14 mouse cellular contexts compared by ENCODE assay signal in genomic region chr17:69230131-69230621, GRCm38 (mm10).
DNase-seq lines count a peak whose midpoint lies in the region; ATAC-seq lines count a peak whose summit lies in the region.
"Had no signal": no experiment of that assay in that cellular context is flagged by ENCODE, and none has a peak within 500 bp of the region (broad histone marks: within the 10 kb centered on the region; RNA-seq: fewer than 3 reads in every experiment).

No protein-coding gene starts in this region.

- no peak overlapping the region for H3K4me3 ChIP-seq in limb, embryonic 15.5 days
- no peak overlapping the region for H3K4me3 ChIP-seq in limb, embryonic 10.5 days
- H3K4me3 ChIP-seq in forebrain, embryonic 10.5 days = no peak overlapping the region
- no peak overlapping the region for H3K4me3 ChIP-seq in hindbrain, embryonic 13.5 days
- no peak overlapping the region for H3K4me3 ChIP-seq in neural tube, embryonic 14.5 days (ENCODE audit: low read depth, low read length)
- no peak overlapping the region for H3K4me3 ChIP-seq in liver, embryonic 11.5 days (ENCODE audit: low read depth, low read length)
- H3K4me3 ChIP-seq: embryonic facial prominence, embryonic 12.5 days; heart, adult 2 months had no signal

- no peak overlapping the region for H3K9ac ChIP-seq in limb, embryonic 15.5 days
- 0 out of 2 replicates have a peak overlapping the region, but pooled peaks have one; percentile 5 for H3K9ac ChIP-seq in hindbrain, embryonic 13.5 days
- no peak overlapping the region for H3K9ac ChIP-seq in neural tube, embryonic 14.5 days (replicated peaks; ENCODE audit: low read depth, low read length)
- H3K9ac ChIP-seq in liver, embryonic 11.5 days (ENCODE audit: low read depth, low read length) = no peak overlapping the region
- H3K9ac ChIP-seq: embryonic facial prominence, embryonic 12.5 days had no signal

- H3K9me3 ChIP-seq in limb, embryonic 15.5 days = no peaks in the 10 kb centered on the region
- no peaks in the 10 kb centered on the region for H3K9me3 ChIP-seq in limb, embryonic 10.5 days (replicated peaks)
- peaks cover 3% of the 10 kb centered on the region; the same call in 1 of the 2 replicates for H3K9me3 ChIP-seq in forebrain, embryonic 10.5 days
- H3K9me3 ChIP-seq in hindbrain, embryonic 13.5 days = no peaks in the 10 kb centered on the region
- no peaks in the 10 kb centered on the region for H3K9me3 ChIP-seq in neural tube, embryonic 14.5 days (ENCODE audit: control insufficient read depth, low read length)
- no peaks in the 10 kb centered on the region for H3K9me3 ChIP-seq in liver, embryonic 11.5 days (ENCODE audit: control insufficient read depth, low read length)
- H3K9me3 ChIP-seq: embryonic facial prominence, embryonic 12.5 days had no signal

- peak overlapping the region; percentile 38; the same call in 1 of the 2 replicates for H3K27ac ChIP-seq in limb, embryonic 15.5 days
- no peak overlapping the region for H3K27ac ChIP-seq in limb, embryonic 10.5 days
- 0 out of 2 replicates have a peak overlapping the region, but pooled peaks have one; percentile 7 for H3K27ac ChIP-seq in forebrain, embryonic 10.5 days
- H3K27ac ChIP-seq in hindbrain, embryonic 13.5 days = peak overlapping the region; percentile 71
- no peak overlapping the region; the same call in 1 of the 2 replicates for H3K27ac ChIP-seq in neural tube, embryonic 14.5 days (ENCODE audit: low read depth, low read length)
- no peak overlapping the region for H3K27ac ChIP-seq in liver, embryonic 11.5 days (ENCODE audit: low read depth, low read length)
- H3K27ac ChIP-seq: embryonic facial prominence, embryonic 12.5 days; heart, adult 2 months; kidney, postnatal 0 days had no signal

- 44% methylated on average over 6 of the region's 6 CpGs for WGBS in limb, embryonic 15.5 days
- WGBS in limb, embryonic 10.5 days = 70% methylated on average over 6 of the region's 6 CpGs
- WGBS in forebrain, embryonic 10.5 days = 44% methylated on average over 6 of the region's 6 CpGs
- WGBS in hindbrain, embryonic 13.5 days = 22% methylated on average over 6 of the region's 6 CpGs
- WGBS in neural tube, embryonic 14.5 days = 16% methylated on average over 6 of the region's 6 CpGs
- WGBS in liver, embryonic 11.5 days = 69% methylated on average over 6 of the region's 6 CpGs

- peaks cover 22% of the 10 kb centered on the region for H3K4me1 ChIP-seq in limb, embryonic 15.5 days
- peaks cover 7% of the 10 kb centered on the region for H3K4me1 ChIP-seq in limb, embryonic 10.5 days
- H3K4me1 ChIP-seq in forebrain, embryonic 10.5 days = peaks cover 28% of the 10 kb centered on the region
- H3K4me1 ChIP-seq in hindbrain, embryonic 13.5 days (replicated peaks) = peaks cover 37% of the 10 kb centered on the region
- peaks cover 8% of the 10 kb centered on the region; the same call in 1 of the 2 replicates for H3K4me1 ChIP-seq in neural tube, embryonic 14.5 days (ENCODE audit: control insufficient read depth, insufficient read depth, low read length)
- H3K4me1 ChIP-seq in liver, embryonic 11.5 days (replicated peaks; ENCODE audit: control insufficient read depth, insufficient read depth, low read length) = no peaks in the 10 kb centered on the region

- no peak for ATAC-seq in limb, embryonic 15.5 days (ENCODE audit: insufficient number of reproducible peaks, low FRiP score, low TSS enrichment, low read depth)
- ATAC-seq in hindbrain, embryonic 13.5 days (ENCODE audit: low FRiP score) = peak; percentile 67
- peak; percentile 60; the same call in 1 of the 2 replicates for ATAC-seq in neural tube, embryonic 14.5 days (ENCODE audit: low read depth)
- no peak for ATAC-seq in liver, embryonic 11.5 days (replicated peaks; ENCODE audit: low FRiP score)

- H3K36me3 ChIP-seq in limb, embryonic 15.5 days = peaks cover 5% of the 10 kb centered on the region; the same call in 1 of the 2 replicates
- no peaks in the 10 kb centered on the region; the same call in 1 of the 2 replicates for H3K36me3 ChIP-seq in limb, embryonic 10.5 days
- H3K36me3 ChIP-seq in forebrain, embryonic 10.5 days (replicated peaks) = 0 out of 2 replicates have a peak, but pooled peaks cover 3% of the 10 kb centered on the region
- H3K36me3 ChIP-seq in hindbrain, embryonic 13.5 days = no peaks in the 10 kb centered on the region
- no peaks in the 10 kb centered on the region for H3K36me3 ChIP-seq in neural tube, embryonic 14.5 days (ENCODE audit: control insufficient read depth, insufficient read depth, low read length)
- H3K36me3 ChIP-seq in liver, embryonic 11.5 days (ENCODE audit: control insufficient read depth, insufficient read depth, low read length) = no peaks in the 10 kb centered on the region
- H3K36me3 ChIP-seq: embryonic facial prominence, embryonic 12.5 days had no signal

- no peak for DNase-seq in limb, embryonic 10.5 days (ENCODE audit: low spot score)
- no peak for DNase-seq in forebrain, embryonic 10.5 days (ENCODE audit: extremely low spot score, low spot score)
- DNase-seq in heart, postnatal 4 days = no peak
- no peak for DNase-seq in liver, embryonic 11.5 days (ENCODE audit: low spot score)
- no peak for DNase-seq in kidney, postnatal 10 days
- DNase-seq: adrenal gland, postnatal 10 days; heart, adult 2 months; heart, postnatal 36 days; right cerebral cortex, postnatal 4 days had no signal

- no peaks in the 10 kb centered on the region for H3K27me3 ChIP-seq in limb, embryonic 15.5 days
- no peaks in the 10 kb centered on the region for H3K27me3 ChIP-seq in limb, embryonic 10.5 days (ENCODE audit: low read depth, poor library complexity, severe bottlenecking)
- no peaks in the 10 kb centered on the region for H3K27me3 ChIP-seq in forebrain, embryonic 10.5 days (ENCODE audit: poor library complexity, severe bottlenecking)
- no peaks in the 10 kb centered on the region for H3K27me3 ChIP-seq in hindbrain, embryonic 13.5 days
- H3K27me3 ChIP-seq in neural tube, embryonic 14.5 days (ENCODE audit: control insufficient read depth, insufficient read depth, low read length) = no peaks in the 10 kb centered on the region
- no peaks in the 10 kb centered on the region for H3K27me3 ChIP-seq in liver, embryonic 11.5 days (replicated peaks; ENCODE audit: control insufficient read depth, insufficient read depth, low read length)
- H3K27me3 ChIP-seq: embryonic facial prominence, embryonic 12.5 days had no signal

- H3K4me2 ChIP-seq in limb, embryonic 15.5 days = no peak overlapping the region
- no peak overlapping the region for H3K4me2 ChIP-seq in hindbrain, embryonic 13.5 days
- H3K4me2 ChIP-seq in neural tube, embryonic 14.5 days (ENCODE audit: low read depth, low read length) = no peak overlapping the region; the same call in 1 of the 2 replicates
- H3K4me2 ChIP-seq in liver, embryonic 11.5 days = no peak overlapping the region
- H3K4me2 ChIP-seq: embryonic facial prominence, embryonic 12.5 days had no signal

Comparison
In these comparisons a context has a peak if more than half of its experiments do, and no peak if none do; other contexts are left out.
1. H3K27ac ChIP-seq: peak in limb, embryonic 15.5 days (single experiment), forebrain, embryonic 10.5 days (single experiment) and hindbrain, embryonic 13.5 days (single experiment); none in limb, embryonic 10.5 days (single experiment), neural tube, embryonic 14.5 days (single experiment) and liver, embryonic 11.5 days (single experiment).
2. ATAC-seq: peak in hindbrain, embryonic 13.5 days (single experiment) and neural tube, embryonic 14.5 days (single experiment); none in limb, embryonic 15.5 days (single experiment) and liver, embryonic 11.5 days (single experiment).